ENCODE assay signal across 8 mouse cellular contexts in the genomic region with DNA sequence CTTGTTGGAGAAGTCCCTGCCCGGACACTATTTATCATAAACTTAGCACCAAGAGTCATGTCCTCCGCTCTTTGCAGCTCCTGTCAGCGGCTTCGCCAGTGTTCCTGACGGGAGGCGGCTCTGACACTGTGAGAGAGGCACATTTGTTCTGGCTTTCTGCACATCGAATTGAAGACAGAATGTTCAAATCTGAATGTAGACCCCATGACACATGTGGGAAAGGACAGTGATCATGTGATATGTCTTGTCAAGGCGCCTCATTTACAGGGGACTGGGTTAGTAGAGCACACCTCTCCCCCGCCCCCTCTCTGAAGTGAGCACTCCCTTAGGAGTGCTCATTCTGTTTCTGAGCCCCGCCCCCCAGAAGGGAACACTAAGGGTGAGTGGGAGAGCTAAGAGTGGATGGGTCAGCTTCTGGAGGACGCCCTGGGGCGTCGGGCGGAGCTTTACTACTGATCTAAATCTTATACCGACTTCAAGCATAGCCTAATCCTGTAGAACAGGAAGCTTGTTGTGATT. TPM values are rescaled to one million over a fixed set of nuclear protein-coding genes. Genes with fewer than 3 reads are reported as not detected.
DNase-seq lines count a peak whose midpoint lies in the region; ATAC-seq and TF ChIP-seq lines count a peak whose summit lies in the region.

No protein-coding gene starts in this region.

- ATAC-seq in neural tube, embryonic 15.5 days (ENCODE audit: low FRiP score): peak; percentile 55

- H3K4me2 ChIP-seq in neural tube, embryonic 15.5 days: peak overlapping the region; percentile 51

- no peaks in the 10 kb centered on the region for H3K9me3 ChIP-seq in heart, embryonic 10.5 days
- no peaks in the 10 kb centered on the region for H3K9me3 ChIP-seq in neural tube, embryonic 15.5 days (replicated peaks)

- H3K36me3 ChIP-seq in heart, embryonic 10.5 days: peaks cover 30% of the 10 kb centered on the region
- no peaks in the 10 kb centered on the region for H3K36me3 ChIP-seq in neural tube, embryonic 15.5 days

- peak overlapping the region; percentile 72 for H3K27ac ChIP-seq in heart, embryonic 10.5 days
- peak overlapping the region; percentile 77 for H3K27ac ChIP-seq in bone marrow macrophage, adult 2 months (ENCODE audit: insufficient read depth, low read depth, low read length)
- peak overlapping the region; percentile 58 for H3K27ac ChIP-seq in neural tube, embryonic 15.5 days (replicated peaks)

- TF ChIP-seq POLR2A in bone marrow macrophage, adult 2 months (IDR thresholded peaks at IDR 0.05; ENCODE audit: borderline replicate concordance, low read depth, low read length): no peak
- no peak for TF ChIP-seq POLR2A in lung, adult 2 months (IDR thresholded peaks at IDR 0.05; ENCODE audit: borderline replicate concordance, extremely low read depth, low read depth, low read length)

- no peak for DNase-seq in heart, embryonic 10.5 days (ENCODE audit: low spot score)
- DNase-seq in heart, adult 9 months (ENCODE audit: low spot score in 2 of 2): no peak
- DNase-seq in heart, postnatal 4 days: peak; percentile 54
- DNase-seq in lung, adult 2 months: peak; percentile 46
- no peak for DNase-seq in layer of hippocampus, postnatal 14 days (ENCODE audit: low spot score in 2 of 2)
- no peak for DNase-seq in gastrocnemius, adult 18-20 months (ENCODE audit: low spot score)

- WGBS in heart, embryonic 10.5 days: 10% methylated on average over 15 of the region's 15 CpGs
- 22% methylated on average over 15 of the region's 15 CpGs for WGBS in lung, adult 2 months
- WGBS in neural tube, embryonic 15.5 days: 26% methylated on average over 15 of the region's 15 CpGs

- TF ChIP-seq CTCF in bone marrow macrophage, adult 2 months (IDR thresholded peaks at IDR 0.05; ENCODE audit: low read depth, low read length): no peak
- no peak for TF ChIP-seq CTCF in lung, adult 2 months (IDR thresholded peaks at IDR 0.05; ENCODE audit: insufficient read depth, low read length)

- peak overlapping the region; percentile 41 for H3K4me3 ChIP-seq in heart, embryonic 10.5 days
- H3K4me3 ChIP-seq in bone marrow macrophage, adult 2 months (ENCODE audit: insufficient read depth, low read length): peak overlapping the region; percentile 26
- H3K4me3 ChIP-seq in lung, adult 2 months (replicated peaks; ENCODE audit: extremely low read depth, low read depth, low read length): no peak overlapping the region
- peak overlapping the region; percentile 13; the same call in 1 of the 2 replicates for H3K4me3 ChIP-seq in neural tube, embryonic 15.5 days (replicated peaks)

- no peaks in the 10 kb centered on the region for H3K27me3 ChIP-seq in heart, embryonic 10.5 days (ENCODE audit: insufficient read depth, poor library complexity, severe bottlenecking)
- no peaks in the 10 kb centered on the region for H3K27me3 ChIP-seq in neural tube, embryonic 15.5 days (replicated peaks)

- H3K4me1 ChIP-seq in heart, embryonic 10.5 days: peaks cover 45% of the 10 kb centered on the region
- peaks cover 75% of the 10 kb centered on the region for H3K4me1 ChIP-seq in bone marrow macrophage, adult 2 months (ENCODE audit: control insufficient read depth, insufficient read depth, low read length)
- peaks cover 23% of the 10 kb centered on the region for H3K4me1 ChIP-seq in lung, adult 2 months (ENCODE audit: control insufficient read depth, insufficient read depth, low read length)
- H3K4me1 ChIP-seq in neural tube, embryonic 15.5 days: peaks cover 49% of the 10 kb centered on the region

- H3K9ac ChIP-seq in neural tube, embryonic 15.5 days (replicated peaks): peak overlapping the region; percentile 6; the same call in 1 of the 2 replicates

RNA-seq across cellular contexts. Expression of a gene that starts 48.9 kb away (rescaled TPM):
- polyA plus RNA-seq in heart, embryonic 10.5 days (2016; fragmentation: Nextera tagmentation; extraction: Ambion mirVana): 23.6 and 25.9 TPM in 2 replicates
- polyA plus RNA-seq in bone marrow macrophage, adult 2 months (2012; ENCODE audit: insufficient read depth, insufficient read length, missing spikeins): 57.2 and 65.1 TPM in 2 replicates
- 100 to 1,000 TPM; 102 to 103 TPM for total RNA-seq in heart, postnatal 4 days (2021)
- 76.0 and 99.4 TPM in 2 replicates for polyA plus RNA-seq in lung, adult 2 months (2012; rRNA removed)
- polyA plus RNA-seq in neural tube, embryonic 15.5 days (2015; fragmentation: Nextera tagmentation; extraction: Ambion mirVana): 8.6 and 10.1 TPM in 2 replicates
- total RNA-seq in layer of hippocampus, postnatal 14 days (2021): 1 to 10 TPM; 8.9 to 9.8 TPM
- total RNA-seq in gastrocnemius, adult 18-20 months (2021): 10 to 100 TPM in 1 of 2 experiments, 1 to 10 TPM in 1; 7.2 to 11.4 TPM

Comparison
In these comparisons a context has a peak if more than half of its experiments do, and no peak if none do; other contexts are left out.
1. DNase-seq: peak in heart, postnatal 4 days (single experiment) and lung, adult 2 months (single experiment); none in heart, embryonic 10.5 days (single experiment), heart, adult 9 months (0 of 2), layer of hippocampus, postnatal 14 days (0 of 2) and gastrocnemius, adult 18-20 months (single experiment).
2. Peak in every context shown above with its lines, with median percentiles within 50 percentile points of each other: H3K27ac ChIP-seq.